13 mouse cellular contexts compared by ENCODE assay signal in genomic region chr5:111473425-111473824, GRCm38 (mm10). TPM values are rescaled to one million over a fixed set of nuclear protein-coding genes. Genes with fewer than 3 reads are reported as not detected.
DNase-seq lines count a peak whose midpoint lies in the region; ATAC-seq lines count a peak whose summit lies in the region.
"Had no signal": no experiment of that assay in that cellular context is flagged by ENCODE, and none has a peak within 500 bp of the region (broad histone marks: within the 10 kb centered on the region; RNA-seq: fewer than 3 reads in every experiment).

No protein-coding gene starts in this region.

- peaks cover 13% of the 10 kb centered on the region for H3K4me1 ChIP-seq in forebrain, embryonic 15.5 days
- no peaks in the 10 kb centered on the region; the same call in 1 of the 2 replicates for H3K4me1 ChIP-seq in forebrain, embryonic 11.5 days (replicated peaks; ENCODE audit: control insufficient read depth, insufficient read depth, low read length)
- H3K4me1 ChIP-seq: intestine, embryonic 15.5 days; limb, embryonic 15.5 days; stomach, embryonic 15.5 days had no signal

- H3K27me3 ChIP-seq in forebrain, embryonic 15.5 days: no peaks in the 10 kb centered on the region
- no peaks in the 10 kb centered on the region for H3K27me3 ChIP-seq in forebrain, embryonic 11.5 days (ENCODE audit: control insufficient read depth, insufficient read depth, low read length)
- H3K27me3 ChIP-seq: intestine, embryonic 15.5 days; limb, embryonic 15.5 days; stomach, embryonic 15.5 days had no signal

- 74% methylated on average over 11 of the region's 11 CpGs for WGBS in forebrain, embryonic 15.5 days
- 83% methylated on average over 11 of the region's 11 CpGs for WGBS in forebrain, embryonic 11.5 days

- no peaks in the 10 kb centered on the region for H3K36me3 ChIP-seq in forebrain, embryonic 15.5 days
- no peaks in the 10 kb centered on the region for H3K36me3 ChIP-seq in forebrain, embryonic 11.5 days (ENCODE audit: control insufficient read depth, insufficient read depth, low read length)
- H3K36me3 ChIP-seq: intestine, embryonic 15.5 days; limb, embryonic 15.5 days; stomach, embryonic 15.5 days had no signal

- ATAC-seq in forebrain, embryonic 15.5 days (replicated peaks): no peak
- no peak for ATAC-seq in forebrain, embryonic 11.5 days (replicated peaks; ENCODE audit: low FRiP score)
- ATAC-seq in erythroblast, adult 5-6 weeks (replicated peaks; ENCODE audit: low FRiP score, poor library complexity, severe bottlenecking): no peak
- ATAC-seq: intestine, embryonic 15.5 days had no signal

- 0 out of 2 replicates have a peak overlapping the region, but pooled peaks have one; percentile 3 for H3K27ac ChIP-seq in forebrain, embryonic 15.5 days (replicated peaks)
- no peak overlapping the region for H3K27ac ChIP-seq in forebrain, embryonic 11.5 days (ENCODE audit: low read depth, low read length)
- H3K27ac ChIP-seq: intestine, embryonic 15.5 days; limb, embryonic 15.5 days; stomach, embryonic 15.5 days had no signal

- no peak overlapping the region for H3K4me3 ChIP-seq in forebrain, embryonic 15.5 days
- H3K4me3 ChIP-seq in forebrain, embryonic 11.5 days (ENCODE audit: low read depth, low read length): no peak overlapping the region
- H3K4me3 ChIP-seq: intestine, embryonic 15.5 days; limb, embryonic 15.5 days; stomach, embryonic 15.5 days had no signal

- DNase-seq in forebrain, embryonic 11.5 days (ENCODE audit: low spot score): no peak
- DNase-seq in heart, adult 18-20 months: peak; percentile 60 to 69
- DNase-seq in layer of hippocampus, adult 11-12 months (ENCODE audit: low spot score): peak; percentile 49
- peak; percentile 91 for DNase-seq in right cerebral cortex, adult 18-20 months
- DNase-seq in spleen, postnatal 4 days (ENCODE audit: low spot score in 2 of 2): no peak
- DNase-seq in neural tube, embryonic 10.5 days (ENCODE audit: extremely low spot score, low spot score): no peak
- DNase-seq: adrenal gland, adult 8-10 months; cerebellum, adult 2 months had no signal

- no peak overlapping the region for H3K9ac ChIP-seq in forebrain, embryonic 15.5 days (replicated peaks)
- H3K9ac ChIP-seq in forebrain, embryonic 11.5 days (ENCODE audit: low read length): no peak overlapping the region
- H3K9ac ChIP-seq: intestine, embryonic 15.5 days; limb, embryonic 15.5 days; stomach, embryonic 15.5 days had no signal

- no peak overlapping the region for H3K4me2 ChIP-seq in forebrain, embryonic 15.5 days (replicated peaks)
- H3K4me2 ChIP-seq in forebrain, embryonic 11.5 days (ENCODE audit: low read depth, low read length, severe bottlenecking): no peak overlapping the region
- H3K4me2 ChIP-seq: intestine, embryonic 15.5 days; limb, embryonic 15.5 days; stomach, embryonic 15.5 days had no signal

- H3K9me3 ChIP-seq in forebrain, embryonic 15.5 days: no peaks in the 10 kb centered on the region
- no peaks in the 10 kb centered on the region for H3K9me3 ChIP-seq in forebrain, embryonic 11.5 days (ENCODE audit: control insufficient read depth, low read length)
- H3K9me3 ChIP-seq: intestine, embryonic 15.5 days; limb, embryonic 15.5 days; stomach, embryonic 15.5 days had no signal

RNA-seq across cellular contexts. Expression of gene Mn1, which starts 56.3 kb away (rescaled TPM):
- polyA plus RNA-seq in forebrain, embryonic 15.5 days (2015; fragmentation: Nextera tagmentation; extraction: Ambion mirVana): 102 and 109 TPM in 2 replicates
- polyA plus RNA-seq in forebrain, embryonic 11.5 days (2014; fragmentation: Nextera tagmentation; extraction: Ambion mirVana): 50.9 and 51.9 TPM in 2 replicates
- 10 to 100 TPM; 16.0 to 16.6 TPM for total RNA-seq in heart, adult 18-20 months (2021)
- 0.21 TPM in 1 of 2 replicates, not detected in the other for total RNA-seq in erythroblast, adult 5-6 weeks (2015; ENCODE audit: low replicate concordance)
- 0.14 TPM in 1 of 2 replicates, not detected in the other for total RNA-seq in erythroblast, adult 5-6 weeks (2017; ENCODE audit: low replicate concordance)

Comparison
In these comparisons a context has a peak if more than half of its experiments do, and no peak if none do; other contexts are left out.
1. DNase-seq: peak in heart, adult 18-20 months (2 of 2), layer of hippocampus, adult 11-12 months (single experiment) and right cerebral cortex, adult 18-20 months (single experiment); none in forebrain, embryonic 11.5 days (single experiment), spleen, postnatal 4 days (0 of 2) and neural tube, embryonic 10.5 days (single experiment).
2. RNA of gene Mn1, which starts 56.3 kb away (total RNA-seq): 16.0 to 16.6 TPM in heart, adult 18-20 months; 0.14 to 0.21 TPM in erythroblast, adult 5-6 weeks; every median in the first group is over 10 times any median in the second.